Mouse (Mus musculus) heart, adult 9 months (tissue): ENCODE results near the gene 7530416G11Rik.

Source experiments
- DNase-seq, 2 experiments: peaks; one replicate each; pipeline ENCODE4 v3.0.0; 2022; ENCODE audit warnings: low spot score in 2 of 2

7530416G11Rik gene

DNA sequence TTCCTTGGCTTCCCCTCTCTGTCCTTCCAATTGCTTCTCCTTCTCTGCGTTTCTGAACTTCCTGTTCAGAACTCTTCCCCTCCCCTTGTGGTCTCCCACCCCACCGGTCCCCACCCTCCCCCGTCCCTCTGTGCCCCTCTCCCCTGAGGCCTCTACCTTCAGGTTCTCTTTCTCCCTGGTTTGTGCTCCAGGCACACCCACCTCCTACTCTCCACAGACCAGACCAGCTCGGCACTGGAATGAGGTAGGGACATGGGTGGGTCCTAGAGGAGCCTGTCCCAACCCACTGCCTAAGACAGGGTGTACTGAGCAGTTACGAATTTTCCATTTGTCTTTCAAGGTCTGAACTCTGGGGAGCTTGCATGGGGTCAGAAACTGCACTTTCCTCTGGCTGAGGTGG lies 23.1 kb downstream of the 7530416G11Rik start:
- DNase-seq = no peak

DNA sequence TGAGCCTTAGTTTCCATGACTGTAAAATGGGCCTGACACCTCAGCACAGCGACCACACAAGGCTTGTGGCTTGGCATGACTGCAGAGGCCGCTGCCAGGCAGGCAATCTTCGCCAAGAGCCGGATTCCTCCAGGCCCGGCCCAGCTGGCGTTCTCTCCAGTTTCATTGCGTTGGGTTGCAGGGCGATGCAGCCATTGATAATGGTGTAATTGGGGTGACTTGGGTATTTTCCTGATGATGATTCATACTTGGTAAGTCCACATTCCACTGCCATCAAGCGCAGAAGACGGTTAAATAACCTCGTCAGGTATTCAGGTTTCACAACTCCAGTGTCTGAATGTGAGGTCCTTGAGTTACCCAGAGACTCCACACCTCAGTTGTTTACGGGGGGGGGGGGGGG lies 23.7 kb downstream of the 7530416G11Rik start:
- DNase-seq = no peak

DNA sequence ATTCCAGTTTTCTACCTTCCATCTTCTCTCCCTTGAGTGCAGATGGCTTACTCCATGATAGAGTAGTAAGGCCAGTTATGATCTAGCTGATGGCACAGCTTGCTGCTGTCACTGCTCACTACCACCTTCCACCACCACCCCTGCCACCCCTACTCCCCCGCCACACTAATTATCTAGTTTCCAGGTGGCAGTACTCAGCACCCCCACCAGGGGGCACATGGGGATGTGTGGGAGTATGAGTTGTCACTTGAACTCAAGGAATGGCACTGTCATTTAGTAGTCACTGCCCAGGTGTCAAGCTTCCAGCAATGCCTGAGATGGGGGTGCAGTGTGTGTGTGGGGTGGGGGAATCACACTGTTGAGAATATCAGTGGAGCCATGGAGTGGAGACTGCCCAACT lies 25.4 kb downstream of the 7530416G11Rik start:
- peak in 1 of 2 experiments; percentile 18 for DNase-seq

GRCm38 (mm10) chr15:85474697-85475096 lies 28.3 kb downstream of the 7530416G11Rik start:
- no peak for DNase-seq

- DNase-seq = no peak
These were observed 33.6 kb downstream of the 7530416G11Rik start for GRCm38 (mm10) chr15:85469401-85469800.

DNA sequence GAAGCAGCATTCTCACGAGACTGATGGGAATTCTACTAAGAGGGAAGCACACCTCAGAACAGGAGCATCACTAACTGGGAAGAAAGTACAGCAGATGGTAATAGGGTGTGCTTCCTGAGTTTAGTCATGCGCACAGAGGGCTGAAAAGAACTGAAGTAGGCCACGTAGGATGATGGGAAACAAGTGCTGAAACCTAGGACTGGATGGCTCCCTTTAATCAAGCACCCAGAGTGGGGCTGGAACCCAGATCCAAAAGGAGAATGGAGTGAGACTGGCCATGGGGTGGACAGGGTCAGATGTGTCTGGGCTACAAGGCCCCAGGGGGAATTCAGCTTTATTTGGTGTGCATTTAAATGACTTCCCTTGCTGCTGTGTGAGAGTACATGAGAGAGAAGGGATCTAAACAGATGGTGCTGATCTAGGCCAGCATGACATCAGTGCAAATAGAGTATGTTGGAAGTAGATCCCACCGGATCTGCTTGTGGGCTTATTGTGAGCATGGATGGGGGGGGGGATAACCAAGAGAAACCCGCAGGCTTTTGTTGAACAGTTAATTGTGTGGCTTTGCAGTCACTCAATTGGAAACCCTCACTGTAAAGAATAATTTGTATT lies 36.5 kb downstream of the 7530416G11Rik start:
- DNase-seq = no peak

- DNase-seq = no peak
These were observed 38.0 kb downstream of the 7530416G11Rik start for GRCm38 (mm10) chr15:85464823-85465565.

GRCm38 (mm10) chr15:85464190-85464589 lies 38.8 kb downstream of the 7530416G11Rik start:
- DNase-seq = no peak

DNA sequence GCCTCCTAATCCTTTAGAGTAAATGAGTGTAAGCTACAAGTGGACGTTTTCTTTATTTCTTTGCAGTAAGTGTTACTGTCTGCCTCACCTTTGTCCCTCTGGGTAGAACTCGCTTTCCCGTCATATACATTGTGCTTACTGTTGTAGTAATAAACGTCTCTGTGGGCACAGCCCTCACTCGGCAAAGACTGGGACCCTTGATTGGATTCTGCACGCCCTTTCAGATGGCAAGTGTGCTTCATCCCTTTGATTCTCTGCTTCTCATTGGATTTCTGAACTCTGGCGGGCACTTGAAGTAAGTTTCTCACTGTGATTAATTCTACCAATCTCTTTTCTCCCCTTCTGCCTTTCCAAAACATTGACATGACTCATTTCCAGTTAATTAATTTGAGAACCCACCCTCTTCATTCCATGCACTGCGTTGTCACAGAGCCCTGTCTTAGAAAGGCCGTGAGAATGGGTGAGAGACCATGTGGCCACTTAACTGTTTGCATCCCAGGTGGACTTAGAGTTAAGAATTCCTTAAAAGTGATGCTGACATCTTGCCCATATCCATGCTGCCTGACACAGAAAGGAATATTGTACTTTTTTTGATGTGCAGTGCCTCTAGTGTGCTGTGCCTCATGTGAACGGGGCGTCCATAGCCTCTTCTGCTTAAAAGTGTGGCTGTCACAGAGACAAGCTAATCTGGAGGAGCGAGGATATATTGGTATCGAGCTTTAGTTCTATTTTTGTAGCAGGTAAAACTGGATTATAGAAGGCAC lies 39.8 kb downstream of the 7530416G11Rik start:
- no peak for DNase-seq

- DNase-seq = peak in 1 of 2 experiments; percentile 15
These were observed 40.9 kb downstream of the 7530416G11Rik start for GRCm38 (mm10) chr15:85462138-85462537.

DNA sequence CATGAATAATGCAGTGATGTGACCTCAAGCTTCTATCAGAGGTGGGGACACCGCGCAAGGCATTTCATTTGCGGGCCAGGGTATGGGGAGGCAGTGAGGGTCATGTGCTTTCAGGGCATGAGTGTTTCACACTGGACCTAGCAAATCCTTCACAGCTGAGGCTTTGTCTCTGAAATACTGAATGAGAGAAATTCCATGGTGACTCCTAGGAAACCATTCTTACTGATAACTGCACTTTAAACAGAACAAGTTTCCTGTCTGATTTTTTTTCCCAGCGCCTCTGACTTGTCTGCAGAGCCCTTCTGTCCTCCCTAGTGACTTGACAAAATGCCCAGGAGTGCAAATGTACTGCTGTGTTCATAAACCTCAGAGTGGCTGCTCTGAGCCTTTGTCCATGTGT lies 41.5 kb downstream of the 7530416G11Rik start:
- DNase-seq = peak; percentile 4 to 31

GRCm38 (mm10) chr15:85458631-85459082 lies 44.4 kb downstream of the 7530416G11Rik start:
- no peak for DNase-seq

DNA sequence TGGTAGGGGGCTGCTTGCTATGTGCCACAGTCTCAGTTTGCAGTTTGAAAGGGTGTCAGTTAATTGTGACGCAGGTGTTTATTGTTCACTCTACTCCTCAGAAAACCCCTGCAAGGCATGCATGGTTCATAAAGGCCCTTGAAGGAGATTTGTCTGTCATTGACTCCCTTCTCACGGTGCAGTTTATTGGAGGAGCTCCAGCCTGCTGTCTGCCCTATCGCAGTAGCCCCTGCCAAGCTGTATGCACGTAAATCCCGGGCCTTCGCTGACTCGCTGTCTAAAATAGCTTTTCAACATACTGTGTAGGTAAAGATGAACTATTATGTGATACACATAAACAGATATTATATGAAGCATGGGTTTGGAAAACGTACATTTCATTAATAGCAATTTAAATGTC lies 45.2 kb downstream of the 7530416G11Rik start:
- DNase-seq = peak in 1 of 2 experiments; percentile 15

- no peak for DNase-seq
These were observed 46.1 kb downstream of the 7530416G11Rik start for GRCm38 (mm10) chr15:85456891-85457290.

DNA sequence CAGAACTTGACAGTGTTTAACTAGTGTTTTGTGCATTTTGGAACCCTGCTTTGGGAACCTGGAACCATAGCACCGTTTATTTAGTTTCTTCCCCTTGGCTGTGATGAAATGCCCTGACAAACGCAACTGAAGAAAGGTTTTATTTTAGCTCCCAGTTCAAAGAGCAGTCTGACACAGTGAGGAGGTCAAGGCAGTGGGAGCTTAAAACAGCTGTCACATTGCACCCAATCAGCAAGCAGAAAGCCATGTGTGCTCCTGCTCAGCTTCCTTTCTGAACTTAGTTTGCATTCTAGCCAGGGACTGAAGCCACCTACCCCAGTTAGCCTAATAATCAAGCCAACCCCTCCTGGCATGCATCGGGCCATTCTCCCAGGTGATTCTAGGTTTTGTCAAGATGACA lies 56.4 kb downstream of the 7530416G11Rik start:
- DNase-seq = no peak
